ENCODE assay signal across 16 mouse cellular contexts in the genomic region with DNA sequence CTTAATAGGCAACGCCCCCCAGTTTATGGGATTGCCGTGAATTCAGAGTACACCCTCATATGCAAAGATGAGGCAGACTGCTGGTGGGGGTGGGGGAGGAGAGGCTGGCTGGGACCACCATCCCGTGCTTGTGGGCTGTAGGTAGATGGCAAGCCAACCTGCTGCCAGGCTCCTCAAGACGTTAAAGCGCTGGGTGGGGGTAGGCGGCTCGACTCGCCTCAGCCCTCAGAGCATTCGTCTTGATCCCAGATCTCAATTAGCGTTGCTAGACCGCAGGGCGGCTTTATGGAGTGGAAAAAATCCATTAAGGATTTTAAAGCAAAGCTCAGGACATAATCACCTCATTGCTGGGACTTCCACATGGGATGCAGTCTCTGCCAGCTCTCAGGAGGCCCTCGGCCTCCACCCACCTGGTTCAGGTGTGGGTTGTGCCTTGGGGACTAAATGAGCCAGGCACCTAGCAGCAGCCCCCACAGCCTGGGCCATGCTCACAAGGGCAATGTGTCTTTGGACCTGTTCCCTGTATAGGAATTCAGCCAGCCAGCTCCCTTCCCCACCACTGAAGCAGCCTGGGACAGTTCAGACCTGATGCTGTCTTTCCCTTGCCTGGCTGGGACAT. TPM values are rescaled to one million over a fixed set of nuclear protein-coding genes. Genes with fewer than 3 reads are reported as not detected.
DNase-seq lines count a peak whose midpoint lies in the region; ATAC-seq lines count a peak whose summit lies in the region.
"Had no signal": no experiment of that assay in that cellular context is flagged by ENCODE, and none has a peak within 500 bp of the region (broad histone marks: within the 10 kb centered on the region; RNA-seq: fewer than 3 reads in every experiment).

No protein-coding gene starts in this region.

- H3K9ac ChIP-seq in kidney, embryonic 14.5 days (ENCODE audit: low read depth, low read length), result no peak overlapping the region
- no peak overlapping the region for H3K9ac ChIP-seq in limb, embryonic 15.5 days
- H3K9ac ChIP-seq in intestine, embryonic 15.5 days, result no peak overlapping the region
- H3K9ac ChIP-seq: liver, embryonic 15.5 days had no signal

- H3K9me3 ChIP-seq in kidney, embryonic 14.5 days (ENCODE audit: control insufficient read depth, low read length), result peaks cover 3% of the 10 kb centered on the region; the same call in 1 of the 2 replicates
- H3K9me3 ChIP-seq in limb, embryonic 15.5 days, result no peaks in the 10 kb centered on the region
- no peaks in the 10 kb centered on the region for H3K9me3 ChIP-seq in intestine, embryonic 15.5 days
- H3K9me3 ChIP-seq: liver, embryonic 15.5 days had no signal

- no peaks in the 10 kb centered on the region; the same call in 1 of the 2 replicates for H3K27me3 ChIP-seq in kidney, embryonic 14.5 days (ENCODE audit: control insufficient read depth, insufficient read depth, low read length)
- H3K27me3 ChIP-seq in limb, embryonic 15.5 days, result peaks cover 26% of the 10 kb centered on the region
- H3K27me3 ChIP-seq in intestine, embryonic 15.5 days (replicated peaks), result no peaks in the 10 kb centered on the region
- H3K27me3 ChIP-seq: liver, embryonic 15.5 days had no signal

- H3K4me3 ChIP-seq in kidney, embryonic 14.5 days (ENCODE audit: low read length), result no peak overlapping the region
- H3K4me3 ChIP-seq in limb, embryonic 15.5 days, result no peak overlapping the region
- no peak overlapping the region for H3K4me3 ChIP-seq in intestine, embryonic 15.5 days (replicated peaks)
- H3K4me3 ChIP-seq: erythroblast, embryonic 14.5 days; heart, embryonic 10.5 days; liver, embryonic 15.5 days; myocyte had no signal

- ATAC-seq in kidney, embryonic 14.5 days (ENCODE audit: low FRiP score, low TSS enrichment), result peak; percentile 56; the same call in 1 of the 2 replicates
- 0 out of 2 replicates have a peak, but pooled peaks have one; percentile 36 for ATAC-seq in limb, embryonic 15.5 days (ENCODE audit: insufficient number of reproducible peaks, low FRiP score, low TSS enrichment, low read depth)
- ATAC-seq in intestine, embryonic 15.5 days, result no peak

- WGBS in kidney, embryonic 14.5 days, result 29% methylated on average over 13 of the region's 13 CpGs
- 22% methylated on average over 13 of the region's 13 CpGs for WGBS in limb, embryonic 15.5 days
- 62% methylated on average over 13 of the region's 13 CpGs for WGBS in intestine, embryonic 15.5 days

- peak; percentile 47 for DNase-seq in MN1 (ENCODE audit: low spot score)
- peak; percentile 49 for DNase-seq in forelimb bud, embryonic 11.5 days (ENCODE audit: low read depth, low spot score)
- no peak for DNase-seq in heart, postnatal 14 days
- DNase-seq in cerebellum, adult 18-20 months, result no peak
- DNase-seq: adrenal gland, postnatal 10 days; right cerebral cortex, postnatal 25 days had no signal

- peak overlapping the region; percentile 47; the same call in 1 of the 2 replicates for H3K27ac ChIP-seq in kidney, embryonic 14.5 days (ENCODE audit: low read depth, low read length)
- H3K27ac ChIP-seq in limb, embryonic 15.5 days, result no peak overlapping the region
- H3K27ac ChIP-seq in intestine, embryonic 15.5 days, result no peak overlapping the region
- H3K27ac ChIP-seq: heart, embryonic 10.5 days; liver, embryonic 15.5 days; macrophage; stomach, postnatal 0 days had no signal

- intact Hi-C loops in heart, postnatal 14 days (cut with DNase I), result no loop called here

- H3K4me1 ChIP-seq in kidney, embryonic 14.5 days (ENCODE audit: control insufficient read depth, insufficient read depth, low read length), result peaks cover 32% of the 10 kb centered on the region
- H3K4me1 ChIP-seq in limb, embryonic 15.5 days, result peaks cover 32% of the 10 kb centered on the region
- peaks cover 10% of the 10 kb centered on the region; the same call in 1 of the 2 replicates for H3K4me1 ChIP-seq in intestine, embryonic 15.5 days (replicated peaks)

- H3K36me3 ChIP-seq in kidney, embryonic 14.5 days (ENCODE audit: control insufficient read depth, insufficient read depth, low read length), result no peaks in the 10 kb centered on the region
- no peaks in the 10 kb centered on the region for H3K36me3 ChIP-seq in limb, embryonic 15.5 days
- H3K36me3 ChIP-seq in intestine, embryonic 15.5 days, result no peaks in the 10 kb centered on the region
- H3K36me3 ChIP-seq: heart, embryonic 10.5 days; liver, embryonic 15.5 days had no signal

- no peak overlapping the region for H3K4me2 ChIP-seq in kidney, embryonic 14.5 days (replicated peaks; ENCODE audit: low read depth, low read length)
- H3K4me2 ChIP-seq in limb, embryonic 15.5 days, result no peak overlapping the region
- H3K4me2 ChIP-seq in intestine, embryonic 15.5 days (replicated peaks), result no peak overlapping the region
- H3K4me2 ChIP-seq: liver, embryonic 15.5 days had no signal

RNA-seq across cellular contexts. Expression of a gene that starts 34.5 kb away (rescaled TPM):
- 1.5 and 2.1 TPM in 2 replicates for polyA plus RNA-seq in kidney, embryonic 14.5 days (2014; fragmentation: Nextera tagmentation; extraction: Ambion mirVana)
- 4.1 and 6.0 TPM in 2 replicates for polyA plus RNA-seq in limb, embryonic 15.5 days (2015; fragmentation: Nextera tagmentation; extraction: Ambion mirVana)
- 1 to 10 TPM in 1 of 2 experiments, under 1 TPM in 1; 0.88 to 1.3 TPM for total RNA-seq in heart, postnatal 14 days (2021)
- 2.2 and 2.3 TPM in 2 replicates for polyA plus RNA-seq in intestine, embryonic 15.5 days (2015; fragmentation: Nextera tagmentation; extraction: Ambion mirVana)
- total RNA-seq: CH12.LX had no signal
- polyA plus RNA-seq: erythroblast, embryonic 14.5 days; macrophage had no signal

Comparison
In these comparisons a context has a peak if more than half of its experiments do, and no peak if none do; other contexts are left out.
1. DNase-seq: peak in MN1 (single experiment) and forelimb bud, embryonic 11.5 days (single experiment); none in heart, postnatal 14 days (0 of 2) and cerebellum, adult 18-20 months (0 of 2).